Mouse (Mus musculus) liver, embryonic 14 days (tissue): ENCODE data around the gene Tnfsf4. TPM values are rescaled to one million over a fixed set of nuclear protein-coding genes. Genes with fewer than 3 reads are reported as not detected.

ENCODE experiments used
- polyA plus RNA-seq: library from polyadenylated mRNA; depleted of rRNA; stranded (reverse); fragments of >200 nt; gene quantifications from 2 replicates; pipeline ENCODE4 v1.2.3, GENCODE M21; 2012; rRNA removed

Gene Tnfsf4
- polyA plus RNA-seq, result not detected in 2 replicates

DNA sequence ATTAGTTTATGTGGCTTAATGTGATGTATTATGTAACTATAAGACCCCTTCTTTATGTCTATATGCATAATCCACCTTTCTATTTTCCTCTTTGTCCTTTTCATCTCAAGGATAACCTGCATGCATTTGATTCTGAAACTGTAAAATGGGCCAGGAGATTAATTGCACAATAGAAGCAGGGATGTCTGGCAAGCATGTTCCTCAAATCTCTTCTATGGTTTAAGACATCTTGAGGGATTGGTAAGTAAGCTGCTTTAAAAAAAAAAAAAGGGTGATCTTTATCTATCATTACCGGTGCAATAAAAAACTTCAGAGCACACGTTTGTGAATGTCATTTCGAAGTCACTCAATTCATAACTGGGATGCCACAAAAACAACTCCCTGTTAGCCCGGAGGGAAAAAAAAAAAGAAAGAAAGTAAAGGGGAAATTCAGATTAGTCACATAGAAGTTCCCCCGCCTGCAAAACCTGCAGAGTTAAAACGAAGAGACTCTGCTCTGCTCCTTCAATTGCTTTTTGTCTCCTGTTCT is at the start of gene Tnfsf4:
Tnfsf4 (plus strand) TSS at position 479 of the 529 bp plus-strand sequence.

Other genes with a start within 250 kb of the Tnfsf4 start
- not detected in 2 replicates for gene Tex50, start 236.1 kb upstream of the Tnfsf4 start, polyA plus RNA-seq
- gene Prdx6, start 144.2 kb upstream of the Tnfsf4 start, polyA plus RNA-seq, result 76.9 and 113 TPM in 2 replicates
- 0.01 and 0.05 TPM in 2 replicates for gene Tnfsf18, start 99.2 kb downstream of the Tnfsf4 start, polyA plus RNA-seq